In genomic region chr17:23592926-23593300, GRCm38 (mm10) we compare ENCODE assay signal across 8 mouse cellular contexts. TPM values are rescaled to one million over a fixed set of nuclear protein-coding genes. Genes with fewer than 3 reads are reported as not detected.
DNase-seq lines count a peak whose midpoint lies in the region; ATAC-seq and TF ChIP-seq lines count a peak whose summit lies in the region.

No protein-coding gene starts in this region.

- no peak for TF ChIP-seq CTCF in C2C12 (IDR thresholded peaks at IDR 0.05; ENCODE audit: control insufficient read depth, insufficient read depth, insufficient read length)

- WGBS in forebrain, embryonic 12.5 days = 15% methylated on average over 13 of the region's 13 CpGs
- 9% methylated on average over 13 of the region's 13 CpGs for WGBS in liver, embryonic 13.5 days (ENCODE audit: insufficient replicate concordance)

- H3K27ac ChIP-seq in forebrain, embryonic 12.5 days = peak overlapping the region; percentile 75
- peak overlapping the region; percentile 35 for H3K27ac ChIP-seq in liver, embryonic 13.5 days

- H3K27me3 ChIP-seq in C2C12 (ENCODE audit: control insufficient read depth, insufficient read depth, insufficient read length) = no peaks in the 10 kb centered on the region
- no peaks in the 10 kb centered on the region; the same call in 1 of the 2 replicates for H3K27me3 ChIP-seq in forebrain, embryonic 12.5 days
- no peaks in the 10 kb centered on the region for H3K27me3 ChIP-seq in liver, embryonic 13.5 days

- H3K36me3 ChIP-seq in C2C12 (ENCODE audit: control insufficient read depth, insufficient read depth) = no peaks in the 10 kb centered on the region
- H3K36me3 ChIP-seq in forebrain, embryonic 12.5 days (replicated peaks) = no peaks in the 10 kb centered on the region
- H3K36me3 ChIP-seq in liver, embryonic 13.5 days = no peaks in the 10 kb centered on the region

- peak overlapping the region; percentile 70 for H3K9ac ChIP-seq in forebrain, embryonic 12.5 days
- H3K9ac ChIP-seq in liver, embryonic 13.5 days = peak overlapping the region; percentile 57

- H3K4me1 ChIP-seq in forebrain, embryonic 12.5 days = peaks cover 8% of the 10 kb centered on the region
- peaks cover 14% of the 10 kb centered on the region for H3K4me1 ChIP-seq in liver, embryonic 13.5 days (replicated peaks)

- H3K4me3 ChIP-seq in C2C12 (ENCODE audit: insufficient read depth, poor library complexity, severe bottlenecking) = peak overlapping the region; percentile 16
- peak overlapping the region; percentile 50 for H3K4me3 ChIP-seq in forebrain, embryonic 12.5 days (replicated peaks)
- peak overlapping the region; percentile 64 for H3K4me3 ChIP-seq in liver, embryonic 13.5 days (replicated peaks)

- no peaks in the 10 kb centered on the region for H3K79me3 ChIP-seq in C2C12 (ENCODE audit: low read depth)

- H3K4me2 ChIP-seq in forebrain, embryonic 12.5 days = peak overlapping the region; percentile 71
- H3K4me2 ChIP-seq in liver, embryonic 13.5 days = peak overlapping the region; percentile 76

- H3K79me2 ChIP-seq in C2C12 (ENCODE audit: control insufficient read depth, insufficient read depth) = no peaks in the 10 kb centered on the region

- H3K9me3 ChIP-seq in forebrain, embryonic 12.5 days = no peaks in the 10 kb centered on the region
- no peaks in the 10 kb centered on the region for H3K9me3 ChIP-seq in liver, embryonic 13.5 days (replicated peaks)

- no peak for DNase-seq in frontal cortex, postnatal 10 days (ENCODE audit: low spot score in 2 of 2)
- DNase-seq in liver, embryonic 13.5 days = no peak
- no peak for DNase-seq in spleen, adult 12 weeks (ENCODE audit: low spot score)
- no peak for DNase-seq in thymus, postnatal 14 days
- DNase-seq in ovary, postnatal 36 days (ENCODE audit: low spot score) = no peak

- ATAC-seq in frontal cortex, adult (ENCODE audit: low TSS enrichment) = peak; percentile 76
- ATAC-seq in forebrain, embryonic 12.5 days (ENCODE audit: low FRiP score) = peak; percentile 69
- ATAC-seq in liver, embryonic 13.5 days (ENCODE audit: low read depth) = peak; percentile 66

- H3ac ChIP-seq in C2C12 (ENCODE audit: control insufficient read depth, insufficient read length, low read depth) = peak overlapping the region; percentile 59

TF ChIP-seq in C2C12, 6 proteins besides CTCF, POLR2A, EP300 and RAD21:
- TF ChIP-seq FOSL1 (IDR thresholded peaks at IDR 0.05; ENCODE audit: insufficient read depth, low read length, poor library complexity, severe bottlenecking) (no peak), CEBPB (IDR thresholded peaks at IDR 0.05; ENCODE audit: low read depth) (no peak), USF1 (IDR thresholded peaks at IDR 0.05; ENCODE audit: low read depth) (no peak), MYOD1 (IDR thresholded peaks at IDR 0.05; ENCODE audit: control insufficient read depth, insufficient read length, low read depth) (no peak), MYOG (IDR thresholded peaks at IDR 0.05; ENCODE audit: control insufficient read depth, extremely low read depth, insufficient read length) (no peak), MAX (IDR thresholded peaks at IDR 0.05) (no peak)

RNA-seq across cellular contexts. Expression of gene Zfp13, which starts 6.4 kb away (rescaled TPM):
- polyA plus RNA-seq in C2C12 (2012; fragmentation: generic; extraction: Trizol) = 5.2 TPM
- 22.1 and 22.6 TPM in 2 replicates for polyA plus RNA-seq in forebrain, embryonic 12.5 days (2016; fragmentation: Nextera tagmentation; extraction: Ambion mirVana)
- 1.2 and 1.6 TPM in 2 replicates for polyA plus RNA-seq in liver, embryonic 13.5 days (2015; fragmentation: Nextera tagmentation; extraction: Ambion mirVana)

RNA-seq across cellular contexts. Expression of gene Zscan10, which starts 7.7 kb away (rescaled TPM):
- 0.09 TPM for polyA plus RNA-seq in C2C12 (2012; fragmentation: generic; extraction: Trizol)
- 0.17 TPM in 1 of 2 replicates, not detected in the other for polyA plus RNA-seq in forebrain, embryonic 12.5 days (2016; fragmentation: Nextera tagmentation; extraction: Ambion mirVana)
- not detected in 2 replicates for polyA plus RNA-seq in liver, embryonic 13.5 days (2015; fragmentation: Nextera tagmentation; extraction: Ambion mirVana)

RNA-seq across cellular contexts. Expression of gene Zfp213, which starts 28.9 kb away (rescaled TPM):
- 13.0 TPM for polyA plus RNA-seq in C2C12 (2012; fragmentation: generic; extraction: Trizol)
- polyA plus RNA-seq in forebrain, embryonic 12.5 days (2016; fragmentation: Nextera tagmentation; extraction: Ambion mirVana) = 22.7 and 23.7 TPM in 2 replicates
- polyA plus RNA-seq in liver, embryonic 13.5 days (2015; fragmentation: Nextera tagmentation; extraction: Ambion mirVana) = 5.5 and 6.5 TPM in 2 replicates

RNA-seq across cellular contexts. Expression of gene Mmp25, which starts 52.2 kb away (rescaled TPM):
- 0.01 TPM for polyA plus RNA-seq in C2C12 (2012; fragmentation: generic; extraction: Trizol)
- polyA plus RNA-seq in forebrain, embryonic 12.5 days (2016; fragmentation: Nextera tagmentation; extraction: Ambion mirVana) = 0.78 and 0.91 TPM in 2 replicates
- 0.14 and 0.15 TPM in 2 replicates for polyA plus RNA-seq in liver, embryonic 13.5 days (2015; fragmentation: Nextera tagmentation; extraction: Ambion mirVana)
